Mouse (Mus musculus): ENCODE measurements around the gene Dock4. TPM values are rescaled to one million over a fixed set of nuclear protein-coding genes. Genes with fewer than 3 reads are reported as not detected.

Gene Dock4
- polyA plus RNA-seq, 1 experiment from 2014 or later: 4.2 TPM

GRCm38 (mm10) chr12:40499627-40500329 is 54.0 kb downstream of the Dock4 start:
- peak; percentile 74 for ATAC-seq
- Histone ChIP-seq H3K4me1 (ENCODE audit: control insufficient read depth, insufficient read depth, low read length) (peaks cover 8% of the 10 kb centered on the region), H3K27me3 (replicated peaks; ENCODE audit: control insufficient read depth, insufficient read depth, low read length) (no peaks in the 10 kb centered on the region), H3K27ac (ENCODE audit: low read length) (no peak overlapping the region), H3K9ac (ENCODE audit: low read depth, low read length) (no peak overlapping the region), H3K36me3 (ENCODE audit: control insufficient read depth, insufficient read depth, low read length) (no peaks in the 10 kb centered on the region), H3K9me3 (ENCODE audit: control insufficient read depth, low read length) (no peaks in the 10 kb centered on the region), H3K4me2 (ENCODE audit: low read depth, low read length) (no peak overlapping the region), H3K4me3 (ENCODE audit: low read length) (no peak overlapping the region)
- 59% methylated on average over 5 of the region's 5 CpGs for WGBS

GRCm38 (mm10) chr12:40501141-40501540 is 55.4 kb downstream of the Dock4 start:
- Histone ChIP-seq H3K4me2 (ENCODE audit: low read depth, low read length) (no peak overlapping the region), H3K27ac (ENCODE audit: low read length) (no peak overlapping the region), H3K9ac (ENCODE audit: low read depth, low read length) (no peak overlapping the region), H3K4me3 (ENCODE audit: low read length) (no peak overlapping the region), H3K4me1 (ENCODE audit: control insufficient read depth, insufficient read depth, low read length) (peaks cover 10% of the 10 kb centered on the region), H3K9me3 (ENCODE audit: control insufficient read depth, low read length) (no peaks in the 10 kb centered on the region), H3K36me3 (ENCODE audit: control insufficient read depth, insufficient read depth, low read length) (no peaks in the 10 kb centered on the region), H3K27me3 (replicated peaks; ENCODE audit: control insufficient read depth, insufficient read depth, low read length) (no peaks in the 10 kb centered on the region)
- ATAC-seq: no peak
- WGBS: 87% methylated on average over 1 of the region's 1 CpGs

- Histone ChIP-seq H3K4me1 (ENCODE audit: control insufficient read depth, insufficient read depth, low read length) (peaks cover 13% of the 10 kb centered on the region), H3K4me2 (ENCODE audit: low read depth, low read length) (no peak overlapping the region), H3K9me3 (ENCODE audit: control insufficient read depth, low read length) (no peaks in the 10 kb centered on the region), H3K27ac (ENCODE audit: low read length) (no peak overlapping the region), H3K9ac (ENCODE audit: low read depth, low read length) (no peak overlapping the region), H3K36me3 (ENCODE audit: control insufficient read depth, insufficient read depth, low read length) (no peaks in the 10 kb centered on the region), H3K4me3 (ENCODE audit: low read length) (no peak overlapping the region), H3K27me3 (replicated peaks; ENCODE audit: control insufficient read depth, insufficient read depth, low read length) (no peaks in the 10 kb centered on the region)
- 44% methylated on average over 3 of the region's 3 CpGs for WGBS
- ATAC-seq: no peak
Observed at GRCm38 (mm10) chr12:40503520-40503919, 57.8 kb downstream of the Dock4 start.

- WGBS: 71% methylated on average over 3 of the region's 3 CpGs
- H3K27me3 ChIP-seq (replicated peaks; ENCODE audit: control insufficient read depth, insufficient read depth, low read length): no peaks in the 10 kb centered on the region
- no peak overlapping the region for H3K27ac ChIP-seq (ENCODE audit: low read length)
- H3K9ac ChIP-seq (ENCODE audit: low read depth, low read length): no peak overlapping the region
- no peaks in the 10 kb centered on the region for H3K36me3 ChIP-seq (ENCODE audit: control insufficient read depth, insufficient read depth, low read length)
- H3K9me3 ChIP-seq (ENCODE audit: control insufficient read depth, low read length): no peaks in the 10 kb centered on the region
- H3K4me2 ChIP-seq (ENCODE audit: low read depth, low read length): no peak overlapping the region
- H3K4me3 ChIP-seq (ENCODE audit: low read length): no peak overlapping the region
- peaks cover 11% of the 10 kb centered on the region for H3K4me1 ChIP-seq (ENCODE audit: control insufficient read depth, insufficient read depth, low read length)
- ATAC-seq: no peak
Observed at GRCm38 (mm10) chr12:40504687-40505086, 58.9 kb downstream of the Dock4 start.

- Histone ChIP-seq H3K4me2 (ENCODE audit: low read depth, low read length) (no peak overlapping the region), H3K9me3 (ENCODE audit: control insufficient read depth, low read length) (no peaks in the 10 kb centered on the region), H3K27ac (ENCODE audit: low read length) (no peak overlapping the region), H3K27me3 (replicated peaks; ENCODE audit: control insufficient read depth, insufficient read depth, low read length) (no peaks in the 10 kb centered on the region), H3K36me3 (ENCODE audit: control insufficient read depth, insufficient read depth, low read length) (no peaks in the 10 kb centered on the region), H3K4me3 (ENCODE audit: low read length) (no peak overlapping the region), H3K9ac (ENCODE audit: low read depth, low read length) (no peak overlapping the region), H3K4me1 (ENCODE audit: control insufficient read depth, insufficient read depth, low read length) (peaks cover 15% of the 10 kb centered on the region)
- WGBS: 83% methylated on average over 4 of the region's 4 CpGs
- no peak for ATAC-seq
Observed at GRCm38 (mm10) chr12:40507823-40508390, 62.2 kb downstream of the Dock4 start.

- ATAC-seq: no peak
- no peak overlapping the region for H3K4me3 ChIP-seq (ENCODE audit: low read length)
- H3K9ac ChIP-seq (ENCODE audit: low read depth, low read length): no peak overlapping the region
- no peaks in the 10 kb centered on the region for H3K27me3 ChIP-seq (replicated peaks; ENCODE audit: control insufficient read depth, insufficient read depth, low read length)
- H3K36me3 ChIP-seq (ENCODE audit: control insufficient read depth, insufficient read depth, low read length): no peaks in the 10 kb centered on the region
- H3K9me3 ChIP-seq (ENCODE audit: control insufficient read depth, low read length): no peaks in the 10 kb centered on the region
- no peak overlapping the region for H3K27ac ChIP-seq (ENCODE audit: low read length)
- H3K4me2 ChIP-seq (ENCODE audit: low read depth, low read length): no peak overlapping the region
- WGBS: 58% methylated on average over 8 of the region's 8 CpGs
- H3K4me1 ChIP-seq (ENCODE audit: control insufficient read depth, insufficient read depth, low read length): peaks cover 15% of the 10 kb centered on the region
Observed at GRCm38 (mm10) chr12:40508416-40508815, 62.7 kb downstream of the Dock4 start.

GRCm38 (mm10) chr12:40511643-40512369 is 66.1 kb downstream of the Dock4 start:
- ATAC-seq: no peak
- Histone ChIP-seq H3K9me3 (ENCODE audit: control insufficient read depth, low read length) (no peaks in the 10 kb centered on the region), H3K9ac (ENCODE audit: low read depth, low read length) (no peak overlapping the region), H3K4me1 (ENCODE audit: control insufficient read depth, insufficient read depth, low read length) (peaks cover 8% of the 10 kb centered on the region; the same call in 1 of the 2 replicates), H3K4me2 (ENCODE audit: low read depth, low read length) (no peak overlapping the region), H3K4me3 (ENCODE audit: low read length) (no peak overlapping the region), H3K27ac (ENCODE audit: low read length) (no peak overlapping the region), H3K27me3 (replicated peaks; ENCODE audit: control insufficient read depth, insufficient read depth, low read length) (no peaks in the 10 kb centered on the region), H3K36me3 (ENCODE audit: control insufficient read depth, insufficient read depth, low read length) (no peaks in the 10 kb centered on the region)
- WGBS: 57% methylated on average over 8 of the region's 8 CpGs

GRCm38 (mm10) chr12:40512370-40512693 is 66.6 kb downstream of the Dock4 start:
- Histone ChIP-seq H3K4me2 (ENCODE audit: low read depth, low read length) (no peak overlapping the region), H3K27me3 (replicated peaks; ENCODE audit: control insufficient read depth, insufficient read depth, low read length) (no peaks in the 10 kb centered on the region), H3K9me3 (ENCODE audit: control insufficient read depth, low read length) (no peaks in the 10 kb centered on the region), H3K4me3 (ENCODE audit: low read length) (no peak overlapping the region), H3K27ac (ENCODE audit: low read length) (no peak overlapping the region), H3K9ac (ENCODE audit: low read depth, low read length) (no peak overlapping the region), H3K4me1 (ENCODE audit: control insufficient read depth, insufficient read depth, low read length) (peaks cover 8% of the 10 kb centered on the region; the same call in 1 of the 2 replicates), H3K36me3 (ENCODE audit: control insufficient read depth, insufficient read depth, low read length) (no peaks in the 10 kb centered on the region)
- ATAC-seq: no peak
- WGBS: 81% methylated on average over 2 of the region's 2 CpGs

- H3K36me3 ChIP-seq (ENCODE audit: control insufficient read depth, insufficient read depth, low read length): no peaks in the 10 kb centered on the region
- 82% methylated on average over 7 of the region's 7 CpGs for WGBS
- H3K4me2 ChIP-seq (ENCODE audit: low read depth, low read length): no peak overlapping the region
- H3K27me3 ChIP-seq (replicated peaks; ENCODE audit: control insufficient read depth, insufficient read depth, low read length): no peaks in the 10 kb centered on the region
- H3K4me1 ChIP-seq (ENCODE audit: control insufficient read depth, insufficient read depth, low read length): peaks cover 8% of the 10 kb centered on the region; the same call in 1 of the 2 replicates
- H3K4me3 ChIP-seq (ENCODE audit: low read length): no peak overlapping the region
- no peak overlapping the region for H3K9ac ChIP-seq (ENCODE audit: low read depth, low read length)
- no peak for ATAC-seq
- no peak overlapping the region for H3K27ac ChIP-seq (ENCODE audit: low read length)
- no peaks in the 10 kb centered on the region for H3K9me3 ChIP-seq (ENCODE audit: control insufficient read depth, low read length)
Observed at GRCm38 (mm10) chr12:40512994-40513393, 67.2 kb downstream of the Dock4 start.

Measured in intestine, embryonic 16.5 days (tissue).